Mouse (Mus musculus) hindbrain, embryonic 16.5 days (tissue): ENCODE data around the gene B3gnt9. TPM values are rescaled to one million over a fixed set of nuclear protein-coding genes. Genes with fewer than 3 reads are reported as not detected.

Experiments used
- ATAC-seq: fragments of 200-750 bp; cut with Nextera tagmentation; 2 replicates; pipeline ENCODE4 v1.8.0; 2017; ENCODE audit warnings: moderate TSS enrichment, moderate library complexity
- H3K27ac ChIP-seq: fragments of 300-500 bp; sonication (generic); 2 replicates; pipeline ENCODE4 v1.5.1; 2014; ENCODE audit warnings: low read depth, mild to moderate bottlenecking, control low read depth, low read length, moderate library complexity
- H3K27me3 ChIP-seq: fragments of 300-500 bp; sonication (generic); replicated peaks from 2 replicates; pipeline ENCODE4 v1.6.1; 2014; ENCODE audit warnings: low read length; ENCODE audit not compliant: control insufficient read depth, insufficient read depth
- H3K36me3 ChIP-seq: fragments of 300-500 bp; sonication (generic); 2 replicates; pipeline ENCODE4 v1.6.1; 2014; ENCODE audit warnings: mild to moderate bottlenecking, low read length, moderate library complexity, mixed read lengths; ENCODE audit not compliant: control insufficient read depth, insufficient read depth
- H3K4me1 ChIP-seq: fragments of 300-500 bp; sonication (generic); 2 replicates; pipeline ENCODE4 v1.6.1; 2014; ENCODE audit warnings: low read depth, low read length; ENCODE audit not compliant: control insufficient read depth, insufficient read depth
- H3K4me2 ChIP-seq: fragments of 300-500 bp; sonication (generic); 2 replicates; pipeline ENCODE4 v1.6.1; 2014; ENCODE audit warnings: mild to moderate bottlenecking, low read length, control low read depth, moderate library complexity
- H3K4me3 ChIP-seq: fragments of 300-500 bp; sonication (generic); 2 replicates; pipeline ENCODE4 v1.5.1; 2014; ENCODE audit warnings: mild to moderate bottlenecking, low read length, control low read depth, moderate library complexity
- H3K9ac ChIP-seq: fragments of 300-500 bp; sonication (generic); 2 replicates; pipeline ENCODE4 v1.6.1; 2014; ENCODE audit warnings: low read depth, mild to moderate bottlenecking, control low read depth, low read length, moderate library complexity
- H3K9me3 ChIP-seq: fragments of 300-500 bp; sonication (generic); 2 replicates; pipeline ENCODE4 v1.6.1; 2014; ENCODE audit warnings: mild to moderate bottlenecking, low read length, moderate library complexity; ENCODE audit not compliant: control insufficient read depth
- WGBS: fragments of 180-500 bp; shearing (Covaris S2); extraction: QIAGEN DNeasy Blood & Tissue Kit; methylation state at CpG from one replicate; pipeline ENCODE4 v1.1.7; 2014; 5-methylcytosine and 5-hydroxymethylcytosine counted together
- polyA plus RNA-seq: library from polyadenylated mRNA; unstranded; fragments of >200 nt; fragmentation: Nextera tagmentation; extraction: Ambion mirVana; gene quantifications from 2 replicates; pipeline ENCODE4 v1.2.1, GENCODE M21; 2015

Gene B3gnt9
- polyA plus RNA-seq, 1 experiment from 2014 or later: 12.4 TPM

DNA sequence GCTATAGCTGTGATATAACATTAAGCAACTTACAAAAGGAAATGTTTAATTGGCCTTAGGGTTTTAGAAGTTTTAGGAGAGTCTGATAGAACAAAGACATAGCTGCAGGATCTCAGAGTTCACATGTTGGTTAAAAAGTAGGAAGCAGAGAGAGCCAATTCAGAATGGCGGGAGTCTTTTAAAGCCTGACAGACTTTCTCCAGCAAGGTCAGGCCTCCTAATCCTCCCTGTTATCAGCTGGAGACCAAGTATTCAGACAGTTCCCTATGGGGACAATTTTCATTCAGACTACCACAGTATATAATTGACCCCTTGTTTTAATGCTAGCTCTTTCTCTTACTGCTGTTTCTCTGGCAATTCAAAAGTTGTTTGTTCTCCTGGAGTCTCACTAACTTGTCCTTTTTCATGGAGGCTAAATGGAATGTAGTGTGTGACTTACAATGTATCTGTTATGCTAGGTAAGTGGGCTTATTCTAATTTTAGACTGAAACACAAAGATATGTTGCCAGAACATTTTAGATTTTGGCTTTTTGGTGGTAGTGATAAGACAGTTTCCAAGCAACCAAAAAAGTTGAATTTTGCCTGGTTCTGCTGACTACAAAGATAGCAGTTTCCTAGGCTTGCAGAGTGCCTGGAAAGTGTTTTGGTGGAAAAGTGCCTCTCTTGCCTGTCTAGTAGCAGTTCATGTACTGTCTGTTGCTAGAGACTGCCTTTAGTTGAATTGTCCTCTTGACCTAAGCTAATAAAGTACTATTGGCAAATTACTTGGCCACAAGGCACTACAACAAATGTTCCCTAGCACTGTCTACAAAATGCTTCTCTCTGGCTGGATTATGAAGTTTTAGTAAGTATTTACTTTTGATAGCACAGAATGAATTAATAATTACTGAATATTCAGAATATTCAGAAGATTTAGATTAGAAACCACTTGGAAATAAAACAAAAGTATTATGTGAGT lies 45.5 kb downstream of the B3gnt9 start:
- 44% methylated on average over 1 of the region's 1 CpGs for WGBS
- no peak overlapping the region for H3K9ac ChIP-seq

DNA sequence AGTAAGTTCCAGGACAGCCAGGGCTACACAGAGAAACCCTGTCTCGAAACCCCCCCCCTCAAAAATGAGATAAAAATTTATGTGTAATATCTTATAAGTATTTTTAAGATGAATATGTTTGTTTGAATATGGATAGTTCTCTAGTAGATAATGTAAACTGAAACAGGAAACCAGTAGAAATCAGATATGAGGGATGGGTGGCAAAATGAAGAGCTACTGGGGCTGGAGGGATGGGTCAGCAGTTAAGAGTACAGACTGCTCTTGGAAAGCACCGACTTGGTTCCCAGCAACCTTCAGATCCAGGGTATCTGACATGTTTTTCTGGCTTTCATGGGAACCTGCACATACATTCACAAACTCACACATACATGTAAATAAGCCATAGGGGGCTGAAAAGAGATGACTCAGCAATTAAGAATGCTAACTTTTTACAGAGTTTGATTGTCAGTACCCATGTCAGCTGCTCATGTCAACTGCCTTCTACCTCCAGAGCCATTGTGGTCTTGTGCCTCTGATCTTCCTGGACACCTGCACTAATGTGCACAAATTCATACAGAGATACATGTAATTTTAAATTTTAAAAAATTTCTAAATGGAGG lies 47.2 kb downstream of the B3gnt9 start:
- WGBS: 93% methylated on average over 2 of the region's 2 CpGs

More for the DNA sequence above, 45.5 kb downstream of the B3gnt9 start:
- no peak for ATAC-seq
- Histone ChIP-seq H3K9me3 (no peaks in the 10 kb centered on the region), H3K36me3 (no peaks in the 10 kb centered on the region), H3K27ac (no peak overlapping the region), H3K4me2 (no peak overlapping the region), H3K4me1 (no peaks in the 10 kb centered on the region; the same call in 1 of the 2 replicates), H3K27me3 (no peaks in the 10 kb centered on the region), H3K4me3 (no peak overlapping the region)

DNA sequence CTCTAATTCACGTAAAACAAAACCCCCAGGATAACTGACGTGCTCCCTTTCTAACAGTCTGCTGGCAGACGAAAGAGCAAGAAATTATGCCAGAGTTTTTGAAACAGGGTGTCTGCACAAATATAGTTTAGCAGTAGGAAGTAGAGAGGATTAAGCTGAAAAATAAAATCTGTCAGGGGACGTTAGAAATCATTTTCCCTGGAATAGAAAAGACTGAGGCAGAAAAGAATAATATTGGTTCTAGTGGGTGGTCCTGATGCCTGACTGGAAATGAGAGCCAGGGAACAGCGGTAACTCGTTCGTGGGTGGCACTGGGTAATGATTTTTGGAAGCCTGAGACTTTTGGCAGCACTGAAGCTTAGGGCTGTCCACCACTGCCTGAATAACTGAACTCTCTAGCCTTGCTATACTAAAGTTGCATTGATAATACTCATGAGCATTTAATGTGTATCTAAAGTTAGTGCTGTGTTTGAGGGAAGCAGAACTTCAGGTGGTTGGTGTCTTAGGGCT lies 48.1 kb downstream of the B3gnt9 start:
- Histone ChIP-seq H3K27me3 (no peaks in the 10 kb centered on the region), H3K9me3 (no peaks in the 10 kb centered on the region), H3K27ac (no peak overlapping the region), H3K36me3 (no peaks in the 10 kb centered on the region), H3K4me2 (no peak overlapping the region), H3K4me3 (no peak overlapping the region), H3K9ac (no peak overlapping the region), H3K4me1 (no peaks in the 10 kb centered on the region; the same call in 1 of the 2 replicates)
- WGBS: 65% methylated on average over 7 of the region's 7 CpGs
- ATAC-seq: no peak

More for the DNA sequence above, 47.2 kb downstream of the B3gnt9 start:
- H3K27me3 ChIP-seq: no peaks in the 10 kb centered on the region
- H3K9me3 ChIP-seq: no peaks in the 10 kb centered on the region
- no peak overlapping the region for H3K9ac ChIP-seq
- no peak overlapping the region for H3K4me2 ChIP-seq
- no peak overlapping the region for H3K27ac ChIP-seq
- no peaks in the 10 kb centered on the region; the same call in 1 of the 2 replicates for H3K4me1 ChIP-seq
- no peak for ATAC-seq
- no peak overlapping the region for H3K4me3 ChIP-seq
- no peaks in the 10 kb centered on the region for H3K36me3 ChIP-seq

DNA sequence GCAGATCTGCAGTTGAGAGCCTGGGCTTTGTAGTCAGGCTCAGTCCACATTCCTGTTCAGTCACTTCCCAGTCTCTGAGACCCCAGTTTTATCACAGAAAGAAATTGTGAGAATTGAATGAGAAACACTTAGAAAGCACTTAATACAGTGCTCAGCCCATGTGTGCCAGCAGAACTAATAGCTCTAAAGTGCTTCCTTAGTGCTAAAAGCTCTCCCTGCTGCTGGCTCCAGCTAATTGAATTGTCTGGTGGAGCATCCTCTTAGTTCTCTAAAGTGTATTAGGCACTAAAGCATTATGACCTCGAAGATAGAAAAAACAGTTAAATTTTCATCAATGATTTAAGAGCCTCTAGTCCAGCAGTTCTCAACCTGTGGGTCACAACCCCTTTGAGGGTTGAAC lies 49.2 kb downstream of the B3gnt9 start:
- H3K4me2 ChIP-seq: no peak overlapping the region
- no peak overlapping the region for H3K27ac ChIP-seq
- ATAC-seq: no peak
- 80% methylated on average over 1 of the region's 1 CpGs for WGBS
- no peaks in the 10 kb centered on the region; the same call in 1 of the 2 replicates for H3K4me1 ChIP-seq
- no peak overlapping the region for H3K4me3 ChIP-seq
- no peaks in the 10 kb centered on the region for H3K9me3 ChIP-seq
- H3K36me3 ChIP-seq: no peaks in the 10 kb centered on the region
- no peak overlapping the region for H3K9ac ChIP-seq
- H3K27me3 ChIP-seq: no peaks in the 10 kb centered on the region

Other genes starting within 250 kb of the B3gnt9 start
- not detected in 2 replicates for gene Ces3a, start 206.6 kb downstream of the B3gnt9 start, polyA plus RNA-seq
- not detected in 2 replicates for gene Ces3b, start 171.4 kb downstream of the B3gnt9 start, polyA plus RNA-seq
- not detected in 2 replicates for gene Ces4a, start 123.4 kb downstream of the B3gnt9 start, polyA plus RNA-seq
- gene Cbfb, start 84.5 kb downstream of the B3gnt9 start, polyA plus RNA-seq: 28.6 and 29.0 TPM in 2 replicates
- gene D230025D16Rik, start 30.0 kb downstream of the B3gnt9 start, polyA plus RNA-seq: 27.9 and 31.7 TPM in 2 replicates
- gene Tradd, start 9.5 kb upstream of the B3gnt9 start, polyA plus RNA-seq: 20.7 and 21.5 TPM in 2 replicates
- 2.1 and 2.4 TPM in 2 replicates for gene Fbxl8, start 9.5 kb upstream of the B3gnt9 start, polyA plus RNA-seq
- gene Hsf4, start 14.6 kb upstream of the B3gnt9 start, polyA plus RNA-seq: 0.80 and 1.2 TPM in 2 replicates
- 6.2 TPM in 2 replicates for gene Nol3, start 21.0 kb upstream of the B3gnt9 start, polyA plus RNA-seq
- gene 4931428F04Rik, start 34.7 kb upstream of the B3gnt9 start, polyA plus RNA-seq: 126 and 153 TPM in 2 replicates
- 9.4 and 12.3 TPM in 2 replicates for gene Exoc3l, start 40.9 kb upstream of the B3gnt9 start, polyA plus RNA-seq
- gene E2f4, start 42.5 kb upstream of the B3gnt9 start, polyA plus RNA-seq: 37.3 and 46.7 TPM in 2 replicates
- gene Elmo3, start 50.4 kb upstream of the B3gnt9 start, polyA plus RNA-seq: 1.5 and 1.6 TPM in 2 replicates
- 0.90 and 0.94 TPM in 2 replicates for gene Lrrc29, start 71.1 kb upstream of the B3gnt9 start, polyA plus RNA-seq
- gene Tmem208, start 71.2 kb upstream of the B3gnt9 start, polyA plus RNA-seq: 144 and 150 TPM in 2 replicates
- 0.69 and 0.93 TPM in 2 replicates for gene Fhod1, start 92.8 kb upstream of the B3gnt9 start, polyA plus RNA-seq
- gene Slc9a5, start 93.7 kb upstream of the B3gnt9 start, polyA plus RNA-seq: 12.3 and 14.5 TPM in 2 replicates
- gene Plekhg4, start 118.1 kb upstream of the B3gnt9 start, polyA plus RNA-seq: 1.8 and 2.1 TPM in 2 replicates
- 0.27 TPM in 1 of 2 replicates, not detected in the other for gene Kctd19, start 158.3 kb upstream of the B3gnt9 start, polyA plus RNA-seq
- gene Lrrc36, start 158.4 kb upstream of the B3gnt9 start, polyA plus RNA-seq: 0.44 and 0.60 TPM in 2 replicates
- 246 and 256 TPM in 2 replicates for gene Tppp3, start 216.4 kb upstream of the B3gnt9 start, polyA plus RNA-seq
- 39.0 and 40.2 TPM in 2 replicates for gene Zdhhc1, start 241.7 kb upstream of the B3gnt9 start, polyA plus RNA-seq